Mouse (Mus musculus) embryonic facial prominence, embryonic 15.5 days (tissue): ENCODE results near the gene Fam43a. TPM values are rescaled to one million over a fixed set of nuclear protein-coding genes. Genes with fewer than 3 reads are reported as not detected.
A peak's percentile ranks its signal among the peaks of the same experiment; 100 is the strongest.

Experiments used
- ATAC-seq: fragments of 200-750 bp; cut with Nextera tagmentation; 2 replicates; pipeline ENCODE4 v1.8.0; 2017; ENCODE audit warnings: low read depth, moderate TSS enrichment; ENCODE audit not compliant: insufficient number of reproducible peaks, low FRiP score, low TSS enrichment
- H3K27ac ChIP-seq: fragments of 300-500 bp; sonication (generic); replicated peaks from 2 replicates; pipeline ENCODE4 v1.5.1; 2015; ENCODE audit warnings: mild to moderate bottlenecking, inconsistent platforms
- H3K27me3 ChIP-seq: fragments of 300-500 bp; sonication (generic); 2 replicates; pipeline ENCODE4 v1.6.1; 2015; ENCODE audit warnings: inconsistent platforms
- H3K36me3 ChIP-seq: fragments of 300-500 bp; sonication (generic); 2 replicates; pipeline ENCODE4 v1.6.1; 2015; ENCODE audit warnings: mild to moderate bottlenecking, inconsistent platforms
- H3K4me1 ChIP-seq: fragments of 300-500 bp; sonication (generic); 2 replicates; pipeline ENCODE4 v1.6.1; 2015; ENCODE audit warnings: inconsistent platforms
- H3K4me2 ChIP-seq: fragments of 300-500 bp; sonication (generic); replicated peaks from 2 replicates; pipeline ENCODE4 v1.6.1; 2015; ENCODE audit warnings: mild to moderate bottlenecking, inconsistent platforms
- H3K4me3 ChIP-seq: fragments of 300-500 bp; sonication (generic); replicated peaks from 2 replicates; pipeline ENCODE4 v1.5.1; 2015; ENCODE audit warnings: mild to moderate bottlenecking, inconsistent platforms
- H3K9ac ChIP-seq: fragments of 300-500 bp; sonication (generic); 2 replicates; pipeline ENCODE4 v1.6.1; 2015; ENCODE audit warnings: inconsistent platforms
- H3K9me3 ChIP-seq: fragments of 300-500 bp; sonication (generic); replicated peaks from 2 replicates; pipeline ENCODE4 v1.6.1; 2016; ENCODE audit warnings: inconsistent platforms
- WGBS: fragments of 180-500 bp; shearing (Covaris S2); methylation state at CpG from one replicate; pipeline ENCODE4 v1.1.7; 2015; 5-methylcytosine and 5-hydroxymethylcytosine counted together
- polyA plus RNA-seq: library from polyadenylated mRNA; unstranded; fragments of >200 nt; fragmentation: Nextera tagmentation; extraction: Ambion mirVana; gene quantifications from 2 replicates; pipeline ENCODE4 v1.2.1, GENCODE M21; 2015

Gene Fam43a
- 26.6 and 28.5 TPM in 2 replicates for polyA plus RNA-seq

DNA sequence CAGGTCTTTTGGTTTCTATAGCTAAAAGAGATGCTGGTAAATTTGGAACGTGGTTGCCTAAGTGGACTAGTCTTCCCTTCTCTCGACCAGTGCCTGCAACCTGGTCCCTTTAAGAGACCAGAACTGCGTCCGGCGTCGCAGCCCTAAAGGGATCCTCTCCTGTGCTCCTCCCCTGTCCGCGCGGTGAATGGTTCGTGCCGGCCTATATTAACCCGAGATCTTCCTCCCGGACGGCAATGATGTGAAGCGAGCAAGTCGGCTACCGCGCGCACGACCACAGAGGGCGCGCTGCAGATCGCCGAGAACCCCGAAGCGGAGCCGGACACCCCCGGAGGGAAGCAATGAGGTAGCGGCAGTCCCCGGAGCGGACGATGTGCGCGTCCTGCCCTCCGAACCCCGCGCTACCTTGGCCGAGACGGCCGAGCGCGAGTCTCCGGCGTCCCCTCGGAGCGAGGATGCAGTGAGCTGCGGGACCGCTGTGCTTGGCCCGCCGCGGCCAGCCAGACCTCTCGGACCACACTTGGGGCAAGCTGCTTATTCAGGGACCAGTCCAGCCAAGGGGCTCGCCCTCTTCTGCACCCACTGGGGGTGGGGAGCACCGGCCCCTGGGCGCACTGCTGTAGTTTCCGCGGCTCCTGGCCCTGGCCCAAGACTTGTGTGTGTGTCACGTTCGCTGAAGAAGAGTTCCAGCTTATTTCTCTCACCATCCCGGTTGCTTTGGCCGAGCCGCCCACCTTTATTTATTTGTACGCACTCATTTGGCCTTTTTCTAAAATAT lies at the start of gene Fam43a:
Gene Fam43a, plus strand, starts transcription at position 233 of the 778 bp plus-strand sequence.
- H3K9ac ChIP-seq, result peak within 1 kb of the TSS; percentile 58
- peak within 1 kb of the TSS; percentile 88 for H3K4me2 ChIP-seq
- H3K9me3 ChIP-seq, result no peaks in the 10 kb centered on the region
- peaks cover 34% of the 10 kb centered on the region for H3K27me3 ChIP-seq
- H3K4me1 ChIP-seq, result peaks cover 50% of the 10 kb centered on the region
- whole genome bisulfite sequencing, result under 1% methylated on average over 60 of the region's 63 CpGs
- peak within 1 kb of the TSS; percentile 71; the same call in 1 of the 2 replicates for H3K27ac ChIP-seq
- peak; percentile 83 for ATAC-seq
- H3K36me3 ChIP-seq, result no peaks in the 10 kb centered on the region
- H3K4me3 ChIP-seq, result peak within 1 kb of the TSS; percentile 67

DNA sequence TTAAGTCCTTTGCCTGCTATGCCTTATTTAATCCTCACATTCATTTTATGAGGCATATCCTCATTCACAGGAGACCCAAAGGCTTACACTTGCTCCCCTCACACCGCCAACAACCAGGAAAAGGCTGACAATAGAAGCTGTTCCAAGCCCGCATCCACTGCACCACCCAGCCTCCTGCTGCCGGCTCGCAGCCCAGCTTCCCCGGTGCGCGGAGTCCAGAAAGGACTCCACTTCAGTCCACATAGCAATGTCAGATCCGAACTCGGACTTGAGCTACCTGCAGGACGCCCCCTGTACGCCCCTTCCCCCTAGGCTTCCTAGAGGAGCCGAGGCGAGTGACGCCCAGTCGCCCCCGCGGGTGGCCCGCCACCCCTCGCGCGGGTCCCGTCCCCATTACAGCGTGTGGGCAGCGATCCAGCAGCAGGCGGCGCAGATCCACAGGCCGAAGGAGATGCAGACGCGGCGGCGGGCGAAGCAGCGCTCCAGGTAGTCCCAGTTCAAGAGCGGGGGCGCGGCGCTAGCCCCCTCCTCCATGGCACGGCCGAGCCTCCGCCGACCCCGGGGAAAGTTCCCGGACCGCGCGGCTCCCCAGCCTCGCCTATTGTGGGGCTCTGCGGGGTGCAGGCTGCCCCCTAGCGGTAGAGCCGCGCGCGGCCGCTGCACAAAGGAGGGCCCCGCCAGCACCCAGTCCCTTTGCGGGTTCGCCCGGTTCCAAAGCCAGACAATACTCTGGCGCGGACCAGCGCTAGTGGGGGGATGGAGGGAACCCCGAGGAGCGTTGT lies 49.4 kb upstream of the Fam43a start:
- Histone ChIP-seq H3K27me3 (no peaks in the 10 kb centered on the region), H3K27ac (peak overlapping the region; percentile 66), H3K36me3 (peaks cover 15% of the 10 kb centered on the region; the same call in 1 of the 2 replicates), H3K9me3 (0 out of 2 replicates have a peak, but pooled peaks cover 2% of the 10 kb centered on the region), H3K4me1 (peaks cover 17% of the 10 kb centered on the region), H3K4me2 (peak overlapping the region; percentile 83), H3K4me3 (peak overlapping the region; percentile 74), H3K9ac (peak overlapping the region; percentile 88)
- WGBS, result under 1% methylated on average over 63 of the region's 63 CpGs
- ATAC-seq, result peak; percentile 86

- H3K9ac ChIP-seq, result peak within 1 kb of the TSS; percentile 88
- peak within 1 kb of the TSS; percentile 74 for H3K4me3 ChIP-seq
- H3K4me2 ChIP-seq, result peak within 1 kb of the TSS; percentile 83
- H3K27me3 ChIP-seq, result no peaks in the 10 kb centered on the region
- WGBS, result 5% methylated on average over 14 of the region's 14 CpGs
- peak; percentile 58 for ATAC-seq
- H3K36me3 ChIP-seq, result peaks cover 11% of the 10 kb centered on the region; the same call in 1 of the 2 replicates
- peaks cover 17% of the 10 kb centered on the region for H3K4me1 ChIP-seq
- 0 out of 2 replicates have a peak, but pooled peaks cover 8% of the 10 kb centered on the region for H3K9me3 ChIP-seq
- peak within 1 kb of the TSS; percentile 66 for H3K27ac ChIP-seq
Observed at GRCm38 (mm10) chr16:30550748-30551192, 48.8 kb upstream of the Fam43a start, which contains the start of gene Tmem44. Gene Tmem44 (minus strand): TSS chr16:30550842.

- peaks cover 17% of the 10 kb centered on the region for H3K4me1 ChIP-seq
- no peak overlapping the region for H3K9ac ChIP-seq
- H3K4me3 ChIP-seq, result no peak overlapping the region
- 0 out of 2 replicates have a peak overlapping the region, but pooled peaks have one; percentile 6 for H3K4me2 ChIP-seq
- H3K27me3 ChIP-seq, result no peaks in the 10 kb centered on the region
- peak overlapping the region; percentile 79 for H3K27ac ChIP-seq
- 0 out of 2 replicates have a peak, but pooled peaks cover under 1% of the 10 kb centered on the region for H3K36me3 ChIP-seq
- 38% methylated on average over 11 of the region's 11 CpGs for WGBS
- H3K9me3 ChIP-seq, result 0 out of 2 replicates have a peak, but pooled peaks cover 8% of the 10 kb centered on the region
- 0 out of 2 replicates have a peak, but pooled peaks have one; percentile 21 for ATAC-seq
Observed at GRCm38 (mm10) chr16:30552621-30553338, 46.7 kb upstream of the Fam43a start.

- no peak overlapping the region for H3K9ac ChIP-seq
- H3K4me2 ChIP-seq, result no peak overlapping the region
- 0 out of 2 replicates have a peak, but pooled peaks cover 8% of the 10 kb centered on the region for H3K9me3 ChIP-seq
- H3K27me3 ChIP-seq, result no peaks in the 10 kb centered on the region
- H3K36me3 ChIP-seq, result peaks cover 12% of the 10 kb centered on the region; the same call in 1 of the 2 replicates
- no peak overlapping the region for H3K4me3 ChIP-seq
- H3K27ac ChIP-seq, result no peak overlapping the region
- WGBS, result 96% methylated on average over 8 of the region's 8 CpGs
- peaks cover 10% of the 10 kb centered on the region for H3K4me1 ChIP-seq
- no peak for ATAC-seq
Observed at GRCm38 (mm10) chr16:30554109-30554508, 45.4 kb upstream of the Fam43a start.

- Histone ChIP-seq H3K4me1 (no peaks in the 10 kb centered on the region), H3K36me3 (peaks cover 66% of the 10 kb centered on the region), H3K4me2 (no peak overlapping the region), H3K4me3 (no peak overlapping the region), H3K9ac (no peak overlapping the region), H3K27me3 (no peaks in the 10 kb centered on the region), H3K27ac (no peak overlapping the region), H3K9me3 (0 out of 2 replicates have a peak, but pooled peaks cover 8% of the 10 kb centered on the region)
- 90% methylated on average over 5 of the region's 5 CpGs for WGBS
- ATAC-seq, result no peak
Observed at GRCm38 (mm10) chr16:30559312-30559992, 40.1 kb upstream of the Fam43a start.

DNA sequence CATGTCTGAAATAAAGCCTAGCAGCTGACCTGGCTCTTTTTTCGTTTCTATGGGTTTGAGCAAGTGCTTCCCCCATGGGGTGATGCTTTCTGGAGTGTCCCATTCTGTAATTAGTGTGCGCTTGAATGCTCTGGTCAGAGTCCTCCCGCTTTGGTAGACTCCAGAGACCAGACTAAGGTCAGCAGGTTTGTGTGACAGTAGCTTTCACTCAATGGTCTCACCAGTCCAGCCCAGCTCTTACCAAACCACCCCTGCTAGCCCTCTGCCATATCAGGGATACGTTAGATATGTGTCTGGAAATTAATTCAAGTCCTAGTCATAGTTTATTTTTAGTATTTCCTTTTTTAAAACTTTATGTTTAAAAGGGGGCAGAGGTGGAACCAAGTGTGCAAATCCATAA lies 38.9 kb upstream of the Fam43a start:
- Histone ChIP-seq H3K9me3 (0 out of 2 replicates have a peak, but pooled peaks cover 2% of the 10 kb centered on the region), H3K27ac (no peak overlapping the region), H3K4me3 (no peak overlapping the region), H3K36me3 (peaks cover 77% of the 10 kb centered on the region), H3K4me1 (no peaks in the 10 kb centered on the region), H3K27me3 (no peaks in the 10 kb centered on the region), H3K9ac (no peak overlapping the region), H3K4me2 (no peak overlapping the region)
- 92% methylated on average over 4 of the region's 4 CpGs for WGBS
- ATAC-seq, result no peak

- H3K4me1 ChIP-seq, result no peaks in the 10 kb centered on the region
- H3K9me3 ChIP-seq, result no peaks in the 10 kb centered on the region
- no peak overlapping the region for H3K4me2 ChIP-seq
- ATAC-seq, result no peak
- no peak overlapping the region for H3K27ac ChIP-seq
- no peak overlapping the region for H3K4me3 ChIP-seq
- H3K36me3 ChIP-seq, result peaks cover 96% of the 10 kb centered on the region
- 93% methylated on average over 6 of the region's 6 CpGs for WGBS
- H3K27me3 ChIP-seq, result no peaks in the 10 kb centered on the region
- H3K9ac ChIP-seq, result no peak overlapping the region
Observed at GRCm38 (mm10) chr16:30565631-30566030, 33.9 kb upstream of the Fam43a start.

- H3K27me3 ChIP-seq, result no peaks in the 10 kb centered on the region
- WGBS, result 92% methylated on average over 4 of the region's 4 CpGs
- no peaks in the 10 kb centered on the region for H3K4me1 ChIP-seq
- H3K4me3 ChIP-seq, result no peak overlapping the region
- H3K4me2 ChIP-seq, result no peak overlapping the region
- no peak overlapping the region for H3K9ac ChIP-seq
- H3K36me3 ChIP-seq, result peaks cover 91% of the 10 kb centered on the region
- no peak overlapping the region for H3K27ac ChIP-seq
- no peaks in the 10 kb centered on the region for H3K9me3 ChIP-seq
- ATAC-seq, result no peak
Observed at GRCm38 (mm10) chr16:30570173-30570572, 29.4 kb upstream of the Fam43a start.

- no peak overlapping the region for H3K9ac ChIP-seq
Observed at GRCm38 (mm10) chr16:30571378-30571777, 28.1 kb upstream of the Fam43a start.

More at GRCm38 (mm10) chr16:30571378-30571777, 28.1 kb upstream of the Fam43a start:
- H3K4me1 ChIP-seq, result no peaks in the 10 kb centered on the region
- peaks cover 93% of the 10 kb centered on the region for H3K36me3 ChIP-seq
- H3K4me3 ChIP-seq, result no peak overlapping the region
- H3K27me3 ChIP-seq, result no peaks in the 10 kb centered on the region
- no peaks in the 10 kb centered on the region for H3K9me3 ChIP-seq
- 90% methylated on average over 5 of the region's 5 CpGs for whole genome bisulfite sequencing
- no peak overlapping the region for H3K4me2 ChIP-seq
- no peak for ATAC-seq
- H3K27ac ChIP-seq, result no peak overlapping the region
